Mouse (Mus musculus): ENCODE results near the gene Aff3. TPM values are rescaled to one million over a fixed set of nuclear protein-coding genes. Genes with fewer than 3 reads are reported as not detected.

The Aff3 gene
- polyA plus RNA-seq, 1 experiment from 2014 or later = 15.4 TPM

GRCm38 (mm10) chr1:38132942-38133341, 531.8 kb downstream of the Aff3 start:
- no peaks in the 10 kb centered on the region for H3K27me3 ChIP-seq
- no peak overlapping the region for H3K4me2 ChIP-seq (replicated peaks)
- no peak overlapping the region for H3K27ac ChIP-seq (replicated peaks)
- no peak overlapping the region for H3K9ac ChIP-seq
- no peaks in the 10 kb centered on the region for H3K36me3 ChIP-seq
- no peak for ATAC-seq (ENCODE audit: insufficient number of reproducible peaks, low FRiP score, low TSS enrichment, low read depth)
- H3K4me1 ChIP-seq = peaks cover 10% of the 10 kb centered on the region
- WGBS = 69% methylated on average over 6 of the region's 6 CpGs
- no peak overlapping the region for H3K4me3 ChIP-seq (replicated peaks)
- H3K9me3 ChIP-seq (replicated peaks) = no peaks in the 10 kb centered on the region

GRCm38 (mm10) chr1:38130715-38131483, 533.9 kb downstream of the Aff3 start:
- H3K36me3 ChIP-seq = no peaks in the 10 kb centered on the region
- 56% methylated on average over 10 of the region's 10 CpGs for WGBS
- no peak overlapping the region for H3K4me3 ChIP-seq (replicated peaks)
- H3K4me2 ChIP-seq (replicated peaks) = no peak overlapping the region
- ATAC-seq (ENCODE audit: insufficient number of reproducible peaks, low FRiP score, low TSS enrichment, low read depth) = no peak
- H3K9ac ChIP-seq = no peak overlapping the region
- 0 out of 2 replicates have a peak overlapping the region, but pooled peaks have one; percentile 91 for H3K27ac ChIP-seq (replicated peaks)
- peaks cover 16% of the 10 kb centered on the region for H3K4me1 ChIP-seq
- H3K9me3 ChIP-seq (replicated peaks) = no peaks in the 10 kb centered on the region
- H3K27me3 ChIP-seq = no peaks in the 10 kb centered on the region

- WGBS = under 1% methylated on average over 98 of the region's 122 CpGs
- peaks cover 16% of the 10 kb centered on the region for H3K4me1 ChIP-seq
- peak; percentile 96 for ATAC-seq (ENCODE audit: insufficient number of reproducible peaks, low FRiP score, low TSS enrichment, low read depth)
Observed at GRCm38 (mm10) chr1:38129501-38130267, 535.1 kb downstream of the Aff3 start, which contains the start of gene Rev1. Rev1 (minus strand) TSS chr1:38129801.

GRCm38 (mm10) chr1:38128919-38129436, 535.8 kb downstream of the Aff3 start:
- Histone ChIP-seq H3K4me3 (replicated peaks) (peak overlapping the region; percentile 81), H3K9me3 (replicated peaks) (no peaks in the 10 kb centered on the region), H3K9ac (peak overlapping the region; percentile 75), H3K4me1 (peaks cover 16% of the 10 kb centered on the region), H3K4me2 (replicated peaks) (peak overlapping the region; percentile 88), H3K27ac (replicated peaks) (peak overlapping the region; percentile 91), H3K27me3 (no peaks in the 10 kb centered on the region), H3K36me3 (no peaks in the 10 kb centered on the region)
- ATAC-seq (ENCODE audit: insufficient number of reproducible peaks, low FRiP score, low TSS enrichment, low read depth) = no peak; the same call in 1 of the 2 replicates
- under 1% methylated on average over 43 of the region's 68 CpGs for WGBS

More at GRCm38 (mm10) chr1:38129501-38130267, 535.1 kb downstream of the Aff3 start, which contains the start of gene Rev1:
- H3K4me2 ChIP-seq (replicated peaks) = peak within 1 kb of the TSS; percentile 88
- no peaks in the 10 kb centered on the region for H3K9me3 ChIP-seq (replicated peaks)
- H3K27ac ChIP-seq (replicated peaks) = peak within 1 kb of the TSS; percentile 91
- H3K4me3 ChIP-seq (replicated peaks) = peak within 1 kb of the TSS; percentile 81
- H3K27me3 ChIP-seq = no peaks in the 10 kb centered on the region
- H3K9ac ChIP-seq = peak within 1 kb of the TSS; percentile 75
- H3K36me3 ChIP-seq = no peaks in the 10 kb centered on the region

Other genes with a start within 250 kb of the Aff3 start
- 2.0 and 2.2 TPM in 2 replicates for gene Lonrf2, start 171.8 kb upstream of the Aff3 start, polyA plus RNA-seq (2015; fragmentation: Nextera tagmentation; extraction: Ambion mirVana)
- gene Chst10, start 233.2 kb upstream of the Aff3 start, polyA plus RNA-seq (2015; fragmentation: Nextera tagmentation; extraction: Ambion mirVana) = 7.5 and 9.4 TPM in 2 replicates